Mouse (Mus musculus) c-Kit-positive CD71-positive TER-119-negative erythroid progenitor cells, embryonic 14.5 days (primary cell): Measurements from ENCODE around the gene Slc24a3.
A peak's percentile ranks its signal among the peaks of the same experiment; 100 is the strongest.

Experiments
- DNase-seq: peaks from one replicate; pipeline ENCODE4 v3.0.0-alpha.2; 2013; ENCODE audit warnings: low read depth

The Slc24a3 gene

DNA sequence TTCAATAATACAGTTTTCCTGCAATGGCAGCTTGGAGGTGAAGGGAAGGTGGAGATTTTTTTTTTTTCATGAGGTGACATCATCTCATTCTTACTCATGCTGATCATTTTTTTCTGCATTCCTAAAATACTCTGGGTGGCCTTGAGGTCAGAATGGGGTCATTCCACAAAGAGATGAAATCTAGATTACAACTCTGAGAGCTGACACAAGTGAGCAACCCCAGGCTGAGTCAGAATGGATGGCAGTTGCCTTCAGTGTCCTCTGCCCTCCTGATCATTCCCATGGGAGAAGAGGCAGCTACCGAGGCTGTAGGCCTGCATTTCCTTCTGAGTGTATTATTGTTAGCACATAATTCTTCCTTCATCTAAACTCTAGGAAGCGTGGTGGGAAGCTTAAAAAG lies 116.2 kb downstream of the Slc24a3 start:
- DNase-seq, result no peak

- DNase-seq, result no peak
Observed at GRCm38 (mm10) chr2:145288501-145288900, 120.9 kb downstream of the Slc24a3 start.

DNA sequence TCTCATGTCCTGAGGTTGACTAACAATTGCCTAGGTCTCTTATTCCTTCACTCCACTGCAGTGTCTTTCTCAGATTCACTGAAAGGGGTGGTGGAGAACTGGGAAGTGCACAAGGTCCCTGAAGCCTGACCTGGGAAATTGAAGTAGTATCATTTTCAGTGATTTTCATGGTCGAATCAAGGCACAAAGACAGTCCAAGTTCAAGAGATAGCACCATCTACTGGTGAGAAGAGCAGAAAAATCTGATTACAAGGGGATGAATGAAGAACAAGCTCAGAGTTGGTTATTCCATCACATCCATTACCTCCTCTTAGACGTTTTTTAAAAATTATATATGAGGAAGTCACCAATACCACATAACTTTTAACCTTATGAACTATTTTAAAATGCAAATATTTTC lies 123.9 kb downstream of the Slc24a3 start:
- no peak for DNase-seq

GRCm38 (mm10) chr2:145292196-145292595 lies 124.6 kb downstream of the Slc24a3 start:
- no peak for DNase-seq

DNA sequence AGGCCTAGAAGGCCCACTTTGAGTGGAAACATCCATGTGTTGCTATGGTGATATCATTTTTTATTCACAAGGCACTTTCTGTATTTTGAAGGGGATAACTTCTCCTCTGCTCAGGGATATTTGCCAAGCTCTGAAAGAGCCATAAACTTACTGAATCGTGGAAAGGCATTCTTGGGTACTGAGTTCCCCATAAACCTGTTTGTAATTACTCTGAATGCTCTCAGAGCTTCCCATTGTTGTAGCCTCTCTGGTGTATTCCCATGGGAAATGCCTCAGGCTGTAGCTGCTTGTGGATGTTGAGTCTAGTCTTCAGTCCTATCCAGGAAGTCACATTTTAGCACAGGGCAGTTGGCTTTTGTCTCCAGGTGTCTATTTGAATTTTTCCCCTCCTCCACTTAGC lies 125.3 kb downstream of the Slc24a3 start:
- no peak for DNase-seq

- DNase-seq, result no peak
Observed at GRCm38 (mm10) chr2:145296906-145297305, 129.4 kb downstream of the Slc24a3 start.

DNA sequence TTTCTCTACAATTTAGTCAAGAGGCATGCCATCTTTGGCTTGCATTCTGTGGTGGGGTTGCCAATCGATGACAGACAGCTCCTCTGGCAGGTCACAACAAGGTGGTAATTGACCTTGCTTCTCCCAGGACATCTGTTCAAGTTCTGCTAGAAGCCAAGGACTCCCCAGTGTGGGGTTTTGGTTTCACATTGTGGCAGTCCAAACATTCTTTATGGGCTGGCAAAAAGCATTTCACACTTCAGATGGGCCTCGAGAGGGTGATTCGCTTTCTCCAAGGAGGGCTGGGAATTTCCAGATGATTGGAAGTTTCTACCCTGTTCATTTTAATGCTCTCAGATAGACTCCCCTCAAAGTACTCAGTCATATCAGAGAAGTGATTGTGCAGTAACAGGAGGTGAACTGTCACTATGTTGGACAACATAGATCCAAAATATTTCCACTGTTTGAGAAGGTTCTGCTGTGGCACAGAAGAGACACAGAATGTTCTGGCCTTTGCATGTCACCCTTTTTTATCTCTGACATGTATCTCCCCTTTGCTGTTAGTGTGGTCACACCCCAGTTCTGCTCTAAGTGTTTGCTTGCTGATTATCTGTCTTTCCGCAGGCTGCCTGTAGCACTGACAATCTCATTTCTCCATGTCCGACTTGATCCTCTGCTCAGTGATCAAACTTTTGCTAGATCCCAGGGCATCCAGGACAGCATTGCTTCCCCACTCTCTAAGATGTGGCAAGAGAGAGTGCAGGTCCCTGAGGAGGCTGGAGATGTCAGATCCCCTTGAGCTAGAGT lies 132.6 kb downstream of the Slc24a3 start:
- peak; percentile 17 for DNase-seq

DNA sequence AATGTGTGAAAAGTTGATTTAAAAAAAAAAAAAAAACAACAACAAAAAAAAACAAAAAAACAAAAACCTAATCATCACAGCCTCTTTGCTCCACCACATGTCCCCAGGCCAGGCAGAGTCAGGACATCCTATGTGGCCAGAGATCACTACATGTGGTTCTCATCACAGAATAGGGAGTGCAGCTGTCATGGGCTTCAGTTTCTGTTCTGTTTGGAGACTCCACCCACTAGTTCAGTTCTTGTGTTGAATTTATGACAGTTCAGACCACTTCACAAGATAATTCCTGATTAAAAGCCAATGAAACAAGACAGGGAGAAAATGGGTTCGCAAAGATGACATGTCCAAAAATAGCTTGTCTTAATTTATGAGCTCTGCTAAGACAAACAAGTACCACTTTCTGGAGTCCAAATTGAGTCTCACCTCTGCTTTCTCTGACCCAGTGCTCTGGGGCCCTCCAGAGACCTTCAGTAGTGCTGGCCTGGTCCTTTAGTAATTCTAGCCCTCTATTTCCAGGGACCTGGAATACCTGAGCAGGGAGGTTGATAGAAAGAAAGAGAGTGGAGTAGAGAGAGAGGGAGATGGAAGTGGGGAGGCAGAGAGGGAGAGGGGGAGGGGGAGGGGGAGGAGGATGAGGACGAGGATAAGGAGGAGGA lies 139.8 kb downstream of the Slc24a3 start:
- no peak for DNase-seq

GRCm38 (mm10) chr2:145318916-145319315 lies 151.4 kb downstream of the Slc24a3 start:
- DNase-seq, result no peak

DNA sequence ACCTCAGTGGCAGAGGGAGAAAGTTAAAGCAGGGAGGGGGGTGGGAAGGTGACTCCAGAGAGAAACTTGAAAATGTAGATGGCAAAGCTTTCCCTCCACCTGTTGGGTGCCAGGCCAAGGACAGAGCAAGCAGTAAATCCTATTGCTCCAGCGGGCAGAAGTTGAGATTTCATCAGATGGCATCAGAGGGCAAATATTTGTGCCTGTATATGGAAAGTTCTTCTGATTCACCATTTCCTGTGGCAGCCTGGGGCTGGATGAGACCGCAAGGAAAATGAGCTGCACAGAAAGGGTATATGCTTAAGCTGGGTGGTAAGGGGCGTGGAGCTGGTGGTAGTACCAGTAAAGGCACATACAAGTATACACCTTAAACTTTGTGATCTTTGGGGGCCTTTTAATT lies 153.7 kb downstream of the Slc24a3 start:
- DNase-seq, result no peak

GRCm38 (mm10) chr2:145321755-145322154 lies 154.2 kb downstream of the Slc24a3 start:
- no peak for DNase-seq

- DNase-seq, result no peak
Observed at GRCm38 (mm10) chr2:145324477-145324876, 156.9 kb downstream of the Slc24a3 start.

- DNase-seq, result no peak
Observed at GRCm38 (mm10) chr2:145325852-145326251, 158.3 kb downstream of the Slc24a3 start.

GRCm38 (mm10) chr2:145326544-145326943 lies 159.0 kb downstream of the Slc24a3 start:
- no peak for DNase-seq

DNA sequence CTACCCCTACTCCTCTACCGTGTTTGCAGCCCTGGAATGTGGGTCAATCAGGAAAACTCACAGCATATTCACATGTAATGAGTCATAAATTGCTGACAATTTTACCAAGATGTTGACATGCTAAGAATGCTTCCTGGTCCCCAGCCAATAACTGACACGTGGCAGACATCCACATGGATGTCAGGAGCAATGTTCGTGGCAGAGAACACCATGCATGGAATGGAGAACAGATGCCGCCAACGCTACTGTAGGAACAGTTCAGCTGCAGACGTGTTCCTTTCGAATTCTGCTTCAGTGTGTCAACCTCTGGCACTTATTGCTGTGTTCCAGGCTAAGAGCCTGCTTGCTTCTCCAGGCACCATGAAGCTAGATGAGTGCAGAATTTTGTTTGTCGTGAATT lies 162.2 kb downstream of the Slc24a3 start:
- DNase-seq, result no peak

DNA sequence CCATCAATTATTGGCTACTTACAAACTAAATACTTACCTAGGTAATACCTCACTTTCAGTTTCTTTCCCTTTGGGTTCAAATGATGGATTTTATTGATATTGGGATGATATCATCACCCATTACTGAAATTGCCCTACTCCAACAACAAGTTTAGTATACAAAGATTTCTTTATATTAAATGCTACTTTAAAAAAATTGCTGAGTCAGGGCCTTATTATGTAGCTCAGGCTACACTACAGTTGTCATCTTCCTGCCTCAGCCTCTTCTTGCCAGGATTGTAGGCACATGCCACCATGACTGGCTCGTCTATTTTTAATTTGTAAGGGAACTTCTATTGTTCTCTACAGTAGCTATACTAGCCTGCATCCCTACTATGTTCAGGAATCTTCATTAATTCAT lies 164.0 kb downstream of the Slc24a3 start:
- no peak for DNase-seq

GRCm38 (mm10) chr2:145333466-145333865 lies 165.9 kb downstream of the Slc24a3 start:
- no peak for DNase-seq

DNA sequence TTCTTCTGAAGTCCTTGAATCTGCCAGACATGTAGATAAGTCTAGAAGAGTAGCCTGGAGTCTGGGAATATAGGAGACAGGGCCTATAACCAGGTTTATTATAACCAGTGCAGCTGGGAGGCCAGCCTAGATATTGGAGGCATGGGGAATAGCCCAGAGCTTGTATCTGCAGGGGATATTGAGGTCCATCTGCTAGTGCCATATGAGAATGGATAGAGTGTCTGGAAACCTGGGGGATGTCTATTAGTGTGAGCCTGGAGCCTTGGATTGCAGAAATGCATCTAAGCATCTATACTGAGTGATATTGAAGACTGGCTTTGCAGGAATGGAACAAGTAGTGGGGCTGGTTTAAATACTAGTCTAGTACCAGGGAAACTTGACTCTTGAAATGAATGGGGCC lies 168.9 kb downstream of the Slc24a3 start:
- no peak for DNase-seq

DNA sequence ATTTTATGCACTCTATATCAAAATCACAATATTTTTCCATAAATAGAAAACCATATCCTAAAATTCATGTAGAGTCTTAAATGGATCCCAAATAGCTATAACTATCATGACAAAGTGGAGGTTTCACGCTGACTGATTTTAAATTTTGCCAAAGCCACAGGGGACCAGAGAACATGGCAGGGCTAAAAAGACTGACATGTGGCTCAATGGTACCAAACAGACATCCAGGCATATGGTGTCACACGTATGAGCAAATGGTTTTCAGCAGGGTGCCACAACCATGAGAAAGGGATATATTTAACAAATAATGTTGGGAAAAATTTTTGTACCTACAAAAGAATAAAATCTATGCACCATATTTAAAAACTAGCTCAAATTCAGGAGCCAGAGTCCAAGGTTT lies 173.3 kb downstream of the Slc24a3 start:
- no peak for DNase-seq

DNA sequence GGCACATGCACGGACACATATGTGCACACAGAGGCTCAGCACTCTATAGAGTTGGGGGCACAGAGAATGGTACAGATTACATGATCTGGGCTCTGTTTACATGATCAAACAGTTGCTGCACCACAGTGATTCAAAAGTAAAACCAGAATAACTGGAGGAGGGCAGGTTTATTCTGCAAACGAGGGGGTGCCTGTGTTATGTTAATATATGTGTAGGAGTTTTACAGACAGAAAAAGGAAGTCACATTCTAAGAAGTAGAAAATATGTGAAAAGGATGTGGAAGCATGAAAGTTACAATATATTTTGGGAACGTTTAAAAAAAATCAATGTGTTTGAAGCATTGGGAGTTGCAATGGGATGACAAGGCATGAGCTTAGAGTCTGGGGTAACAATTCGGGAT lies 175.4 kb downstream of the Slc24a3 start:
- DNase-seq, result no peak

- DNase-seq, result no peak
Observed at GRCm38 (mm10) chr2:145344521-145344920, 177.0 kb downstream of the Slc24a3 start.

DNA sequence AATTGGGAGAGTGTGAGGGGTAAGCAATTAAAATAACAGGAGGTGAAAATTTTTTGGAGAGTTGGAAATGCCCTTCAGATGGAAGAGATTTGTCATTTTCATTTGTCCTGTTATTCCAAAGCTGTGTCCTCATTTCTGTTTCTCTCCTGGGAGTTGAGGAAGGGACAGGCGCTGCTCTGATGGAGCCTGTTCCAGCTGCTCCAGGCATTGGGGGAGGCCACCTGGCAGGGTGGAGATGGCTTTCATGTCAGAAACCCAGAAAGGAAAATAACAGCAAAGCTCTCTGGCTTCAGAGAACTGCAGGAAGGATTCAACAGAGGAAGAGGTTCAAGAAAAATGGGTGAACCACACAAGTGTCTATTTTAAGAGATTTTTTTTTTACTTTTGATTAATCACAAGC lies 186.2 kb downstream of the Slc24a3 start:
- DNase-seq, result no peak

- no peak for DNase-seq
Observed at GRCm38 (mm10) chr2:145358236-145358942, 190.8 kb downstream of the Slc24a3 start.
